Mouse (Mus musculus): Measurements from ENCODE around the gene 2900011O08Rik.

2900011O08Rik gene

GRCm38 (mm10) chr16:14143298-14143697 lies 156.9 kb downstream of the 2900011O08Rik start:
- DNase-seq, result no peak

DNA sequence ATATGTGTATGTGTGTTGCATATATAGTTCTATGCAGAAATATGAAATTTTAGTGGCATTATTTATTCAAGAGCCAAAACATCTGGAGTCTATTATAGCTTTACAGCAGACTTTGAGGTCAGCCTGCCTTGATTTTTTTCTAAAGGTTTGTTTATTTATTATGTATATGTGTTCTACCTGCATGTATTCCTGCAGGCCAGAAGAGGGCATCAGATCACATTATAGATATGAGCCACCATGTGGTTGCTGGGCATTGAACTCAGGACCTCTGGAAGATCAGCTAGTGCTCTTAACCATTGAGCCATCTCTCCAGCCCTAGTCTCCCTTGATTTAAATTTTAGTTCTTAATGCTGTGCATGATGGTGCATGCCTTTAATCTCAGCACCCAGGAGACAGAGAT lies 161.3 kb downstream of the 2900011O08Rik start:
- no peak for DNase-seq

Data from thymus, postnatal 25 days (tissue).